Mouse (Mus musculus): Measurements from ENCODE around the gene Med25.
A peak's percentile ranks its signal among the peaks of the same experiment; 100 is the strongest.

The Med25 gene

DNA sequence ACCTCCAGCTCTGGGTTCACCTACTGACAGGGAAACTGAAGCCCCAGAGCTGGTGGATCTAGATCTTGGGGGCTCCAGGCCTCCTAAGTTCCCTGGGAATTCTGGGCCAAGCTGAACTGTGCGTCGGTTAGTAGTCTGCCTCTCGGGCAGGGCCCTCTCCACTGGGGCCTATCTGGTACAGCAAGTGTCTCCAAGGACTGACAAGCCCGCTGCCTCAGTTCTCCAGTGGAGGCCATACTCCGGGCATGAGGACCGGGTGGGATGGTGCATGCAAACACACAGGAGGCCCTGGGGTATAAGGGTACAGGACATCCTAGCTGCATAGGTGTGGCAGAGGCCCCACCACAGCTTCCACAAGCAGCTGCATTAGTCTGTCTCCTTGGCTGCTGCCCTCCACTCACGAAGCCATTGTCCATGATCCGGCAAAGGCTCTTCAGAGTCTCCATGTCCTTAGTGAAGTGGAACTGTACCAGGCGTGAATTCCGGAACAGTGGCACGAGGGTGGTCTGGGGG is 28.5 kb downstream of the Med25 start:
- no peak for DNase-seq (ENCODE audit: low spot score in 2 of 2)

DNA sequence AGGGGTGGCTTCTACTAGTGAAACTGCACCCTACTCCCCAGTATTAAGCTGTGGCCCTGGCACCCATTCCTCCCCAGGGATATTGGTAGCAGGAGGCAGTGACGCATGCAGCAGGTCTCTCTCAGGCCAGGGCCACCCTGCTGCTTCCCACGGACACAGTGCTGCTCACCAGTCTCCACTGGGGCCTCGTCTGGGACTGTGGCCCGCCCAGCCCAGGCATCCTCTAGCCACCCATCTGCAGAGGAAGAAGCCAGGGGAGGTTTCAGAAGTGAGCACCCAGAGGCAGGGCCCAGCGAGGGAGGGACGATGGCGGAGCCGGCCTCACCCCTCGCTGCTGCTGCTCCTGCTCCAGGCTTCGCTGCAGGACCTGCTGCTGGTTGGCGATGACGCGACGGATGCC is 29.3 kb downstream of the Med25 start:
- no peak for DNase-seq (ENCODE audit: low spot score in 2 of 2)

DNA sequence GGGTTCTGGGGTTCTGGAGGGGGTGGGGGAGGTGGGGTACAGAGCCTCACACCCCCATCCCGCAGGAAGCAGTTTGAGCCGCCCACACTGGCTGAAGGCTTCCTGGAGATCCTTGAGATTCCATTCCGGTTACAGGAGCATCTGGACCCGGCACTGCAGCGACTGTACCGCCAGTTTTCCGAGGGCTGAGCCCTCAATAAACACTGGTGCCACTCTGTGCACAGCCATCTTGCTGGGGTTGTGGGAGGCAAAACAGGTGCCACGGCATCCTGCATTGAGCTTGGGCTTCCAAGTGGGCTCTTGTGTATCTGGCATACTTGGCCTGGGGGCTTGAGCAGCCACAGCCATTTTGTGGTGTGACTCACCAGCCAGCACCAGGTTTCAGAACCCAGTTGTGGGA is 30.1 kb downstream of the Med25 start:
- no peak for DNase-seq (ENCODE audit: low spot score in 2 of 2)

DNA sequence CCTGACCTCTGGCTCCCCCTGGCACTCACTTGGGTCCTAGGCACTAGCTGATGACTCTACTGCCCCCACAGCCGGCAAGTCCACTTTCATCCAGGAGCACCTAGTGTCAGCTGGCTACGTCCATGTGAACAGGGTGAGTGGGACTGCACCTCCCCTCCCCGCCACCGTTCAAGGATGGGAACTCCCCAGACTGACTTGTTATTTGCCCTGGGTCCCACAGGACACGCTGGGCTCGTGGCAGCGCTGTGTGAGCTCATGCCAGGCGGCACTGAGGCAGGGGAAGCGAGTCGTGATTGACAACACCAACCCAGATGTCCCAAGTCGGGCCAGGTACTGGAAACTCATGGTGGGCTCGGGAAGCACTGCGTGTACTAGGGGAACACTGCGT is 31.1 kb downstream of the Med25 start:
- no peak for DNase-seq (ENCODE audit: low spot score in 2 of 2)

DNA sequence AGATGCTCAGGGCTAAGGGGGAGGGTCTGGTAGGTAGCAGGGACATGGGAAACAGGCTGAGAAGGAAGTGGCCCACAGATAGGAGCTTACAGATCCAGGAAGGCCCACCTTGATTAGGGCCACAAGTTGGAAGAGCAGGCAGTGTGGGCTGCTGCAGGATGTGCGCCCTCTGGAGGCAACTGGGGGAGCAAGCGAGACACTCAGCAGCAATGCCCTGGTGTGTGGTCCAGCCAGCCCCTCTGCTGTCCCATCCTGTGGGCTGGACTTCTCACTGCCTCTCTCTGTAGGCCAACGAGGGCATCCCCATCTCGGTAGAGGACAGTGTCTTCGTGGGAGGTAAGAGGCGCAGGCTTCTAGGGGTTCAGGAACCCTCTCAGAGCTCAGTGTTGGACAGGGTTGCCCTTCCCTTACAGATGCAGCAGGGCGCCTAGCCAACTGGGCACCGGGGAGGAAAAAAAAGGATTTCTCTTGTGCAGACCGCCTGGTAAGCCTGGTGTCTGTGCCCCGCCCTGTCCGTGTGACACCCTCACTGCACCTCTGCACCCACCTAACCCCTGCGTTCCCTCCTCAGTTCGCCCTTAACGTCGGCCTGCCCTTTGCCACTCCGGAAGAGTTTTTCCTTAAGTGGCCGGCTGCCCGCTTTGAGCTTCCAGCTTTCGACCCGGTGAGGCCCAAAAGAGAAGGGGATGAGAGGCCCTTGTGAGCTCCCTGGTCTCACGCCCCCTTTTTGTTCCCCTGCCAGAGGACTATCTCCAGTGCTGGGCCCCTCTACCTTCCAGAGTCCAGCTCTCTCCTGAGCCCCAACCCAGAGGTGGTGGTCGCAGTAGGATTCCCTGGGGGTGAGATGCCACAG is 31.7 kb downstream of the Med25 start:
- DNase-seq (ENCODE audit: low spot score in 2 of 2) = peak in 1 of 2 experiments; percentile 56

DNA sequence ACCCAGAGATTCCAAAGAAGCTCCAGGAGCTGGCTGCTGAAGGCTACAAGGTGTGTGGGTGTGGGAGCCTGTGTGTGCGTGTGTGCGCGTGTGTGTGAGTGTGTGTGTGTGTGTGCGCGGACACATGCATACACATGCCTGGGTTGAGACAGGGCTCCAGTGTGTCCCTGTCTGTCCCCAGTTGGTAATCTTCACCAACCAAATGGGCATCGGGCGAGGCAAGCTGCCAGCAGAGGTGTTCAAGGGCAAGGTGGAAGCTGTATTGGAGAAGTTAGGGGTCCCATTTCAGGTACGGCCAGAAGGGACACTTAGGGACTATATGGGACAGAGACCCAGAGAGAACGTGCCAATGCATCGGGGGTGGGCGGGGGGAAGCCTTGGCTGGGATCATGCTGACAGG is 32.6 kb downstream of the Med25 start:
- DNase-seq (ENCODE audit: low spot score in 2 of 2) = no peak

DNA sequence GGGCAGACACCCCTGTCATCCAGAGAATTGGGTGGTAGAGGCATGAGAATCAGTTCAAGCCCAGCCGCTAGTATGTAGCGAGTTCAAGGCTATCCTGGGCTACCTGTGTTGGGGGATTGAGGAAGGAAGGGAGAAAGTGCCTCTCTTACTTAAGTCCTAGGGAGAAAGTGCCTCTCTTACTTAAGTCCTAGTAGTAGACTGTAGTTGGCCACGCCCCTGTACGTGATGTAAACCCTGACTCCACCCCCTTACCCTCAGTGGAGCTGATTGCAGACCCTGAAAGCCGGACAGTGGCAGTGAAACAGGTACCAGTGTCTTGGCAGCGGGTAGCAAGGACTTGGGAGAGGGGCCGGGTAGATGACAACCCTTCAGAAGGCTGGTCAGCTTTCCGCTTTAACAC is 34.6 kb downstream of the Med25 start:
- no peak for DNase-seq (ENCODE audit: low spot score in 2 of 2)

DNA sequence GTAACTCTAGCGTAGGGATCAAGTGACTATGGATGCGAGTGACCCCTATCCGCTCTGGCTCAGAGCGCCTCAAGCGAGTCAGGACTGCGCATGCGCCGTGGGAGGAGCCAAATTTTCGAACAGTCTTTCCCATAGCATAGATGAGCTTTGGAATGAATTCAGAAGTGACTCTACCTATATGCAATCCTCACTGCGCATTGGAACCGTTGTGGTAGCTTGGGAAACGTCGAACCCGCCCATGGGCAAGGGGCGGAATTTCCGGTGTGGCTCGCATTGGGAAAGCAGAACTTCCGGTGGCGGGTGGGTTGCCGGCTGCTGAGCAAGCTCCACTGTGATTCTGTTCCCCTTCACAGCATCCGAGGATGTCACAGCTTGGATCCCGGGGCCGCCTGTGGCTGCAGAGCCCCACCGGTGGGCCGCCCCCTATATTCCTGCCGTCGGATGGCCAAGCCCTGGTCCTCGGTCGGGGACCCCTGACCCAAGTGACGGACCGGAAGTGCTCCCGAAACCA is 35.4 kb downstream of the Med25 start, which contains the start of gene Pnkp:
Gene Pnkp, plus strand, starts transcription at position 98 of the 511 bp plus-strand sequence.
- DNase-seq (ENCODE audit: low spot score in 2 of 2) = peak; percentile 83 to 89

DNA sequence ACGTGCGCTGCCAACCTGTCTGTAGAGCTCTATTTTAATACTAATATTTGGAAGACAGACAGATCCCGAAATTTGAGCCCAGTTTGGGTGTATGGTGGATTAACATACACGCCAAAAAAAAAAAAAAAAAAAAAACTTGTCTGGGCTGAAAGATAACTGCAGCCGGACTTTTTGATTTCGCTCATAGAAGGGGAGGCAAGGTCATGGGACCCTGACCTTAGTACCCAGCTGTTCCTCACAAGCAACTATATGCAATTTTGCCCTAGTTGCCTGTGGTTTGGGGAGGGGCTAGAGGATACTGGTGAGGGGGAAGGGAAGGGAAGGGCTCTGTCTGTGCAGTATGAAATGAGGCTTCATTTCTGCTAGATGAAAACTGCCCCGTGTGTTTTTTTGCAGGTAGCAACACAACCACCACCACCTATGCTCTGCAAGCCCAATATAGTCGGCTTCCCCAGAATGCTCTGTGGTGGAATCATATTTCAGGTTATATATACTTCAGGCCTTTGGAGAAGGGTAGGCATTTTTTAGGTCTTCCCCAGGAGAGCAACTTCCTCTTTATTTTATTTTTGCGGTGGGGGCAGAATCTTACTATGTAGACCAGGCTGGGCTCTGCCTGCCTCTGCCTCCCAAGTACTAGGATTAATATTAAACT is 36.1 kb downstream of the Med25 start:
- no peak for DNase-seq (ENCODE audit: low spot score in 2 of 2)

DNA sequence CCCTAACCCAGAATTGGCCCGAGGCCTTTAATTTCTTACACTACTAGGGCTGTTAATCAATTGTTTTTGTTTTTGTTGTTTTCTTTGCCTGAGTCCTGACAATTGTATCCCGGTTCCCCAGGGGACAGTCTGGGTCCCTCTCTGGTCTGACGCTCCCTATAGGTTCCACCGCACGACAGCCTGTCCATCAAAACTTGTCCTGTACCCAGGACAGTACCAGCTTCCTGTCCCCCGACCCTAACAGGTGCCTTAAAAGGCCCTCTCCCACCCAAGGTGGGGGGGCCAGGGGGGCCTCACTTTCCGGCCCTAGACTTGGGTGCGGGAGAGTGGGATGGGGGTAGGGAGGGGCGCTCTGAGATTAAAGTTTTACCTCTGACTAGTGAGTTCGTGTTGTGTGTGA is 37.5 kb downstream of the Med25 start:
- no peak for DNase-seq (ENCODE audit: low spot score in 2 of 2)

DNA sequence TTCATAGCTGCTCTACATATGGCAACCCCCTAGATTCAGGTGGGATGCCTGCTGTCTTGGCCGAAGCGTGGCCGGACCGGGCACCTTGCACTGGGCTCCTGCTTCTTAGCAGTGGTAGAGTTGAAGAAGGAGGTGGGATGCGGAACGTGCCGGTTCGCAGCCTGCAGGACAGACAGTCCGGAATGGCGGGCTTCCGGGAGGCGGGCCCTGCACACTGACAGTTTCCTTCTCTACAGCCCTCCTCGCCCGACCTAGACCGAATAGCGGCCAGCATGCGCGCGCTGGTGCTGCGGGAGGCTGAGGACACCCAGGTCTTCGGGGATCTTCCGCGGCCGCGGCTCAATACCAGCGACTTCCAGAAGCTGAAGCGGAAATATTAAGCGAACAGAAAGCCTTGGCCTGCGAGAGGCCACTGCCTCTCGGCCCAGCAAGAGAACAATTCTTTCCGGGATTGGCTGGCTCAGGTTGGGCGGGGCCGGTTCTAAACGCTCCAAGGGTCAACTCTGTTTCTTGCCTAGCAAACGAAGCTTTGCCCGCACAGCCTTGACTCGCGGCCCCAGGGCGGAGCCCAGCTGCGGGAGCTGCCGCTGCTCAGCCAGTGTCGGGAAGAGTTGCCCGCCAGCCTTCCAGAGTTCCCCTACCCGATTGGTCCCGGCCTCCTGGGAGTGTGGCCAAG is 38.0 kb downstream of the Med25 start:
- DNase-seq (ENCODE audit: low spot score in 2 of 2) = peak; percentile 91 to 93

DNA sequence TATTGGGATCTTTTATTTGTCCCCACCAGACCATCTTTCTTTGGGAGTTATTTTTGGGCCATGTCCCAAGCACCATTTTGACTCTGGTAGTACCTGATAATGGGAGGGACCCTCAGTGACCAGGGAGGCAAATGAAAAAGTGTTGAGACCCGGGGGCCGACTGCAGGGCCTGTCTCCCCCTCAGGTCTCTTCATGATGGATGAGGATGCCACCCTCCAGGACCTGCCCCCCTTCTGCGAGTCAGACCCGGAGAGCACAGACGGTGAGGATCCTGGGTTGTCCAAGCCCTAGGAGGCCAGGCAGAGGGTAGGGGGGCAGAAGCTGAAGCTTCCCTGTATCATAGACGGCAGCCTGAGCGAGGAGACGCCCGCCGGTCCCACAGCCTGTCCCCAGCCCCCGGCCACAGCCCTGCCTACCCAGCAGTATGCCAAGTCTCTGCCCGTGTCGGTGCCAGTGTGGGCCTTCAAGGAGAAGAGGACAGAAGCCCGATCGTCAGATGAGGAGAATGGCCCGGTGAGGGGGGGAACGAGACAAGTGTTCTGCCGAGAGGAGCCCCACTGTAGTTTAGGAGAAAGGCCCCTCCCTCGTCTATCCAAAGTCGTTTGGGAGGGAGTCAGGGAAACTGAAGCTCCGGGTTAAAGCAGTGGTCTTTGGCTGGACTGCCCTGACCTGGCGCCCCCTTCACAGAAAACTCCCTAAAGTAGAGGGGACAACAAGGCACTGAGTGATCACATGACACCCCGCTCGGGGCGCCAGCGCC is 38.7 kb downstream of the Med25 start:
- DNase-seq (ENCODE audit: low spot score in 2 of 2) = no peak

DNA sequence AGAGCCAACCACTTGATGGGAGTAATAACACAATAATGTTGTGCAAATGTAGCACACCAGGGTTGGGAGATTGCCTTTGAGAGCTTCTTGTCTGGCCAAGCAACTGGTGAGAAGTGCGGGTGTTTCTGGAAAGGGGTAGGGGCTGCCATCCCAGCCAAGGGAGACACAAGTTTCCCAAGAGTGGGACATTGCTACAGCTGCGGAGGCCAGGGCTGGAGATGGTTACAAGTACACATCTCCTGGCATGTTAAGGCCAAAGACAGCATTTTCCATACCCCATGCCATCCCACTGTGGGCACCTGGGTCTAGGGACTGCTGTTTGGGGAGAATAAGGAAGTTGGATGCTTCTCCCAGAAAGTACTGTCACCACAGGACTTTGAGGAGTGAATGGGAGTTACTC is 39.4 kb downstream of the Med25 start:
- no peak for DNase-seq (ENCODE audit: low spot score in 2 of 2)

DNA sequence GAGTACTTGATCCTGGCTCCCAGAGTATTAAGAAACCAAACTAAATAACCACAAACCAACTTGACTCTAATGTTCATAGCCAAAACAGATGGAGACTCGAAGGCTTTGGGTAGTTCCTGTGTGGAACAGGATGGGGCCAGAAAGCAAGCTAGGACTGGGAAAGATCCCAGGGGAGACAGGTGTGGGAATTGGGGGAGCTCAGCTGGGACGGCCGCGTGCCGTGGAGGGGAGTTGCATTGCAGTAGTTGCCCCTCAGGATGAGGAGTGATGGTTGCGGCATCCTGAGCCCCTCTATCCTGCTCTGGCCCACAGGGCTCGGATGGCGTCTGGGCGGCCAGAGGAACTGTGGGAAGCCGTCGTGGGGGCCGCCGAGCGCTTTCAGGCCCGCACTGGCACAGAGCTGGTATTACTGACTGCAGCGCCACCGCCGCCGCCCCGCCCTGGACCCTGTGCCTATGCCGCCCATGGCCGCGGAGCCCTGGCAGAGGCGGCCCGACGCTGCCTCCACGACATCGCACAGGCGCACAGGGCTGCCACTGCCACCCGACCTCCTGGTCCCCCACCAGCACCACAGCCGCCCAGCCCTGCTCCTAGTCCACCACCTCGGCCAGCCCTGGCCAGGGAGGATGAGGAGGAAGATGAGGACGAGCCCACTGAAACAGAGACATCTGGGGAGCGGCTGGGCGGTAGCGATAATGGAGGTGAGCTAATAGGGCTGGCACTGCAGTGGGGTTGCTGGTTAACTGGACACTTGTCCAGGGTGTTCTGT is 40.1 kb downstream of the Med25 start:
- no peak for DNase-seq (ENCODE audit: low spot score in 2 of 2)

DNA sequence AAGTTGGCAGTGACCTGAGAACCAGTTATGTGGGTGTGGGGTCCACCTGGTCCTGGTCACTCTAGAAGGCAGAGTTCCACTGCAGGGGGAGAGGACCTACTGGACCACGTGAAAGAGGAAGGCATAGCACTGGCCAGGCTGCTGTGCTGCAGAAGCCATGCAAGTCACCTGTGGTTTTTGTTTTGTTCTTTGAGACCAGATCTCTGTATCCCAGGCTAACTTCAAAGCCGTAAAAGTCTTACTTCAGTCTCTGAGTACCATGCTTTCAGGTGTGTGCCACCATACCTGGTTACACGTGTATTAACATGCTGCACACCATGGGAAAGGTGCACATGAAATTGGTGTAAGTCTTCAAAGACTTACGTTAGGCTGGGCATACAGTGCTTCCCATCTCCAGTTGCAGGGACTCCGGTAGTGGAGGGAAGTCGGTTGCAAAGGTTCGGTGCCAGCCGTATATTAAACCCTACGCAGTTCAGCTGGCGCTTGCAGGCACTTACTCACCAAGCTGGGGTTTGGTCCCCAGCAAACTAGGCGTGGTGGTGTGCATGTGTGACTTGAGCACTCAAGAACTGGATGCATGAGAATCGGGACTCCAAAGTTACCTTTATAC is 40.8 kb downstream of the Med25 start:
- DNase-seq (ENCODE audit: low spot score in 2 of 2) = no peak

DNA sequence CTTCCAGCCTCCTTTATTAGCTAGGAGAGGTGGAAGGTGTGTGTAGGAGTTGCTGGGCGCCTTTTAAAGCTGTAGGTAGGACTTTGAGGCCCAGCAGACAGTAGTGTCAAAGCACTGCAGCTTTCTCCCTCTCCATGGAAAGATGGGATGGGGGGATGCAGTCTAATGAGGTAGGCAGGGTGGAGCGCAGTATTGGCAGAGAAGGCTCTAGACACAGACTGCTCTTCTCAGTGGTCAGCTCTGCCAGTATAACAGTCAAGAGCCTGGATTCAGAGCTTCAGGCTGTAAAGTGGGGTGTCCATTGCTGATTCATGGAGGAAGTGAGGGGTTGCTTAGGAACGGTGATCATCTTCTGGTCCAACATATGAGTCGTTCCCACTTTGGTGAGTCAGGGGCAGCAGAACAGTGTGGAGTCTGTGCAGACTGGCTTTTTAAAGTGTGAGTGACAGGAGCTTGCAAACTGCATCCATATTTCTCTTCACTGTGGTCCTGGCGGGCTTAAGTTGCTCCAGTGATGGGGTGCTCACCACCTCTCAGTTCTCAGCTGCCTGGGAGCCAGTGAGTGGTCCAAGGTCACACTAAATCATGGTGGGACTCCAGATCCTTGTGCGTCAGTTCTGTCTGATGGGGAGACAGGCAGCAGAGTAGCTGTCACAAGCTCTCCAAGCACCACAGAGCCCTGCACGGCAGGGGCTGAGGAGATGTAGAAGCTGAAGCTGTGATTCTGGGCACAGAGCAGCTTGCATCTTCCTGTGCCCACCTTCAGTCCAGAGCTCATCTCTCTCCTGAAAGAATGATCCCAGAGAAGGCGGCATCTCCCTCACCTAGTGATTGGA is 41.5 kb downstream of the Med25 start:
- DNase-seq (ENCODE audit: low spot score in 2 of 2) = no peak

DNA sequence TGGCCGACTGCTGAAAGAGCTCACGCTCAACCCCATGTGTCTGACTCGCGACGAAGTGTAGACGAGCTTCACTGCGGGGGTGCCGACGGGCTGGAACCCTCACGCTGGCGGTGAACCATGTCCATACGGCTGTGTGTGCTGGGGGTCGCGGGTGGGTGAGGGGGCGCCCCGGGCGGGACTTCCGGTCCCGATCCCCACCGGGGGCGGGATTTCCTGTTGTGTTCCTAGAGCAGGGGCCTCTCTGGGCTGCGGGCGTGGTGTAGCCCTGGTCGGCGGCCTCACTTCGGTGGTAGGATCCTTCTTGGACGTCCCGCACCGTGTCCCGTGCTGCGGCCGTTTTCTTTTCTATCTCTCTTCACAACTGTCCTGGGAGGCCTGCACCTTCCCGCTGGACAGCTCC is 42.4 kb downstream of the Med25 start:
- no peak for DNase-seq (ENCODE audit: low spot score in 2 of 2)

DNA sequence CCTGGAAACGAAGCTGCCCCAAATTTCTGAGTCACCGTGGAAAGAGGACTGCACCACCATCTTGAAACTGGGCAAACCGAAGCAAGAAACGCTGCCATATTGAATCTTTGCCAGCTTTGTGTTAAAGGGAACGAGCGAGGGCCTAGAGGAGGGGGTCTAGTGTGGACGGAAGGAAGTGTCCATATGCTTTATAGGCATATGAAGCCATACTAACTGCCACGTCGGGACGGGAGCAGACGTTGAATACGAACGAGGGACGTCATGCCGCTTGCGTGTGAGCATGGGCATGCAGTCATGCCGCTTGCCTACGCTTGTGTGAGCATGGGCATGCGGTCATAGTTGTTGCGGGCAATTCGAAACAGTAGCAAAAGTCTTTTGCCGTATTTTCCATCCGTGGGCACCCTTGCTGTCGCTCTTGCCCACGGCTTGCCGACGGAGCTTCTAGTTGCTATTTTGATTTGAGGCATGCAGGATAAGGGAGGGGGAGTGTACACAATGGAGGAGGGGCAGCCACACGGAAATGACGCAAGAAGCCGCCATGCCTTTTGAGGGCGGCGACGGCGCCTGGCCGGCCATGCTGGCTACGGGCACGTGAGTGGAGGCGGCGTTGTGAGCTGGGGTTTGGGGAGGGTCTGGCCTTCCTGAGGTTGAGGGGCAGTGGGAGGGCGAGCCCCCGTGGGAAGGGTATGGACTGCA is 42.9 kb downstream of the Med25 start:
- peak; percentile 89 to 94 for DNase-seq (ENCODE audit: low spot score in 2 of 2)

All from heart, adult 9 months (tissue).